Mouse (Mus musculus) forebrain, embryonic 11.5 days (tissue): Measurements from ENCODE around the gene Atxn10. TPM values are rescaled to one million over a fixed set of nuclear protein-coding genes. Genes with fewer than 3 reads are reported as not detected.

ENCODE experiments used
- ATAC-seq: fragments of 200-750 bp; cut with Nextera tagmentation; replicated peaks from 2 replicates; pipeline ENCODE4 v1.8.0; 2017; ENCODE audit warnings: moderate TSS enrichment; ENCODE audit not compliant: low FRiP score
- DNase-seq: peaks from one replicate; pipeline ENCODE4 v3.0.0-alpha.2; 2017; ENCODE audit warnings: low spot score
- H3K27ac ChIP-seq: fragments of 300-500 bp; sonication (generic); 2 replicates; pipeline ENCODE4 v1.5.1; 2014; ENCODE audit warnings: low read depth, low read length
- H3K27me3 ChIP-seq: fragments of 300-500 bp; sonication (generic); 2 replicates; pipeline ENCODE4 v1.6.1; 2014; ENCODE audit warnings: mild to moderate bottlenecking, low read length, mixed read lengths; ENCODE audit not compliant: control insufficient read depth, insufficient read depth
- H3K36me3 ChIP-seq: fragments of 300-500 bp; sonication (generic); 2 replicates; pipeline ENCODE4 v1.6.1; 2014; ENCODE audit warnings: mild to moderate bottlenecking, low read length, moderate library complexity, mixed read lengths; ENCODE audit not compliant: control insufficient read depth, insufficient read depth
- H3K4me1 ChIP-seq: fragments of 300-500 bp; sonication (generic); replicated peaks from 2 replicates; pipeline ENCODE4 v1.6.1; 2014; ENCODE audit warnings: low read length, mixed read lengths; ENCODE audit not compliant: control insufficient read depth, insufficient read depth
- H3K4me2 ChIP-seq: fragments of 300-500 bp; sonication (generic); 2 replicates; pipeline ENCODE4 v1.6.1; 2014; ENCODE audit warnings: low read depth, mild to moderate bottlenecking, low read length, moderate library complexity, mixed read lengths; ENCODE audit not compliant: severe bottlenecking
- H3K4me3 ChIP-seq: fragments of 300-500 bp; sonication (generic); 2 replicates; pipeline ENCODE4 v1.5.1; 2014; ENCODE audit warnings: low read depth, low read length
- H3K9ac ChIP-seq: fragments of 300-500 bp; sonication (generic); 2 replicates; pipeline ENCODE4 v1.6.1; 2014; ENCODE audit warnings: low read length
- H3K9me3 ChIP-seq: fragments of 300-500 bp; sonication (generic); 2 replicates; pipeline ENCODE4 v1.6.1; 2016; ENCODE audit warnings: low read length, mixed read lengths; ENCODE audit not compliant: control insufficient read depth
- WGBS: fragments of 180-500 bp; shearing (Covaris S2); extraction: QIAGEN DNeasy Blood & Tissue Kit; methylation state at CpG from one replicate; pipeline ENCODE4 v1.1.7; 2014; 5-methylcytosine and 5-hydroxymethylcytosine counted together
- polyA plus RNA-seq: library from polyadenylated mRNA; unstranded; fragments of >200 nt; fragmentation: Nextera tagmentation; extraction: Ambion mirVana; gene quantifications from 2 replicates; pipeline ENCODE4 v1.2.1, GENCODE M21; 2014

Atxn10 gene
- polyA plus RNA-seq, 1 experiment from 2014 or later, result 406 TPM

DNA sequence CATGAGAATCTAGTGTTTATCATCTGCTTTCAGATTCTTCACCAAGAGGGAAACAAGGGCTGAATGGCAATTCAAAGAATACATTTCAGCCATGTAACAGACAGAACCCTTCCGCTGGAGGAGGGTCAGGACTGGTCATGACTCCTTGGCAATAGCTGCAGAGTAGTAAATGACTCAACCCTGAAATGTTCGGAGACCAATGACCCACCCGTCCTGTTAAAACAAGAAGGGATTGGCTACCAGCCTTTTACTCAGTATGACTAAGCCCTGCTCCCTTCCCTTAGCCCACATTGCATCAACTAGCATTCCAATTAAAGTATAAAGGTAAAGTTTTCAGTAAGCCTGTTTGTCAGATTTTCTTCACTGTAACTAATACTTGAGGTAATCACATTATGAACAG lies 88.2 kb downstream of the Atxn10 start:
- WGBS, result 83% methylated on average over 3 of the region's 3 CpGs
- Histone ChIP-seq H3K4me3 (no peak overlapping the region), H3K27ac (no peak overlapping the region), H3K9ac (no peak overlapping the region), H3K4me1 (no peaks in the 10 kb centered on the region), H3K27me3 (no peaks in the 10 kb centered on the region), H3K9me3 (no peaks in the 10 kb centered on the region), H3K4me2 (no peak overlapping the region), H3K36me3 (no peaks in the 10 kb centered on the region)
- ATAC-seq, result no peak
- DNase-seq, result no peak

DNA sequence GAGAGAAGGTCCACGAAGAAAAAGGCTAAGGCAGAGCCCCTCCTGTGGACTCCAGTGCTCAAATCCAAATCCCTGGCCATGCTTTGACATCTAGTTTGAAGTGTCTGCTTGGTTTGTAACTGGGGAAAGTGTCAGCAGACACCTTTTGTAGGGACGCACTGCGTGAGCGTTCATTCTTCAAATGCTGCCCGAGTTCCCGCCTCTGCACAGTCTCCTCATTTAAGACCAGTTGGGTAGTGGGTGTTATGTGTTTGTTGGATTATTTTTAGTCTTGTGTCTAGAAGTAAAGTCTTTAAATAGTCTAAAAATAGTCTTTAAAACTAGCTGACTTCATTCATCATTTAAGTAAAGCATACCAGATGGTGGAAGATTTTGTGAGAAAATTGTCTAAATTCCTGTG lies 92.1 kb downstream of the Atxn10 start:
- ATAC-seq (no peak), DNase-seq (no peak)
- no peak overlapping the region for H3K27ac ChIP-seq
- H3K9me3 ChIP-seq, result no peaks in the 10 kb centered on the region
- H3K36me3 ChIP-seq, result no peaks in the 10 kb centered on the region
- H3K4me2 ChIP-seq, result no peak overlapping the region
- H3K27me3 ChIP-seq, result no peaks in the 10 kb centered on the region
- H3K9ac ChIP-seq, result no peak overlapping the region
- no peaks in the 10 kb centered on the region for H3K4me1 ChIP-seq
- WGBS, result 89% methylated on average over 6 of the region's 6 CpGs
- no peak overlapping the region for H3K4me3 ChIP-seq

GRCm38 (mm10) chr15:85442568-85442967 lies 106.5 kb downstream of the Atxn10 start:
- Histone ChIP-seq H3K4me2 (no peak overlapping the region), H3K9ac (no peak overlapping the region), H3K27me3 (no peaks in the 10 kb centered on the region), H3K4me1 (peaks cover 3% of the 10 kb centered on the region; the same call in 1 of the 2 replicates), H3K4me3 (no peak overlapping the region), H3K9me3 (no peaks in the 10 kb centered on the region), H3K36me3 (no peaks in the 10 kb centered on the region; the same call in 1 of the 2 replicates), H3K27ac (no peak overlapping the region)
- ATAC-seq (no peak), DNase-seq (no peak)
- 93% methylated on average over 3 of the region's 3 CpGs for WGBS

DNA sequence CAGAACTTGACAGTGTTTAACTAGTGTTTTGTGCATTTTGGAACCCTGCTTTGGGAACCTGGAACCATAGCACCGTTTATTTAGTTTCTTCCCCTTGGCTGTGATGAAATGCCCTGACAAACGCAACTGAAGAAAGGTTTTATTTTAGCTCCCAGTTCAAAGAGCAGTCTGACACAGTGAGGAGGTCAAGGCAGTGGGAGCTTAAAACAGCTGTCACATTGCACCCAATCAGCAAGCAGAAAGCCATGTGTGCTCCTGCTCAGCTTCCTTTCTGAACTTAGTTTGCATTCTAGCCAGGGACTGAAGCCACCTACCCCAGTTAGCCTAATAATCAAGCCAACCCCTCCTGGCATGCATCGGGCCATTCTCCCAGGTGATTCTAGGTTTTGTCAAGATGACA lies 110.6 kb downstream of the Atxn10 start:
- 90% methylated on average over 3 of the region's 3 CpGs for WGBS
- H3K27me3 ChIP-seq, result no peaks in the 10 kb centered on the region

GRCm38 (mm10) chr15:85456891-85457290 lies 120.8 kb downstream of the Atxn10 start:
- no peaks in the 10 kb centered on the region for H3K9me3 ChIP-seq
- peak overlapping the region; percentile 93 for H3K27ac ChIP-seq
- no peaks in the 10 kb centered on the region for H3K27me3 ChIP-seq
- WGBS, result 68% methylated on average over 8 of the region's 8 CpGs
- DNase-seq (peak; percentile 22), ATAC-seq (no peak)
- H3K9ac ChIP-seq, result no peak overlapping the region
- H3K4me1 ChIP-seq, result peaks cover 52% of the 10 kb centered on the region
- H3K36me3 ChIP-seq, result no peaks in the 10 kb centered on the region
- no peak overlapping the region for H3K4me3 ChIP-seq
- no peak overlapping the region for H3K4me2 ChIP-seq

More for the DNA sequence above, 110.6 kb downstream of the Atxn10 start:
- peaks cover 3% of the 10 kb centered on the region; the same call in 1 of the 2 replicates for H3K36me3 ChIP-seq
- no peak overlapping the region for H3K27ac ChIP-seq
- no peak overlapping the region for H3K4me3 ChIP-seq
- H3K9ac ChIP-seq, result no peak overlapping the region
- no peaks in the 10 kb centered on the region for H3K9me3 ChIP-seq
- no peaks in the 10 kb centered on the region for H3K4me1 ChIP-seq
- H3K4me2 ChIP-seq, result no peak overlapping the region
- ATAC-seq (no peak), DNase-seq (no peak)

DNA sequence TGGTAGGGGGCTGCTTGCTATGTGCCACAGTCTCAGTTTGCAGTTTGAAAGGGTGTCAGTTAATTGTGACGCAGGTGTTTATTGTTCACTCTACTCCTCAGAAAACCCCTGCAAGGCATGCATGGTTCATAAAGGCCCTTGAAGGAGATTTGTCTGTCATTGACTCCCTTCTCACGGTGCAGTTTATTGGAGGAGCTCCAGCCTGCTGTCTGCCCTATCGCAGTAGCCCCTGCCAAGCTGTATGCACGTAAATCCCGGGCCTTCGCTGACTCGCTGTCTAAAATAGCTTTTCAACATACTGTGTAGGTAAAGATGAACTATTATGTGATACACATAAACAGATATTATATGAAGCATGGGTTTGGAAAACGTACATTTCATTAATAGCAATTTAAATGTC lies 121.8 kb downstream of the Atxn10 start:
- Histone ChIP-seq H3K4me3 (no peak overlapping the region), H3K9me3 (no peaks in the 10 kb centered on the region), H3K4me1 (peaks cover 61% of the 10 kb centered on the region), H3K36me3 (no peaks in the 10 kb centered on the region), H3K27ac (peak overlapping the region; percentile 93), H3K4me2 (no peak overlapping the region; the same call in 1 of the 2 replicates), H3K27me3 (no peaks in the 10 kb centered on the region), H3K9ac (no peak overlapping the region)
- ATAC-seq (no peak), DNase-seq (no peak)
- 34% methylated on average over 8 of the region's 8 CpGs for WGBS

DNA sequence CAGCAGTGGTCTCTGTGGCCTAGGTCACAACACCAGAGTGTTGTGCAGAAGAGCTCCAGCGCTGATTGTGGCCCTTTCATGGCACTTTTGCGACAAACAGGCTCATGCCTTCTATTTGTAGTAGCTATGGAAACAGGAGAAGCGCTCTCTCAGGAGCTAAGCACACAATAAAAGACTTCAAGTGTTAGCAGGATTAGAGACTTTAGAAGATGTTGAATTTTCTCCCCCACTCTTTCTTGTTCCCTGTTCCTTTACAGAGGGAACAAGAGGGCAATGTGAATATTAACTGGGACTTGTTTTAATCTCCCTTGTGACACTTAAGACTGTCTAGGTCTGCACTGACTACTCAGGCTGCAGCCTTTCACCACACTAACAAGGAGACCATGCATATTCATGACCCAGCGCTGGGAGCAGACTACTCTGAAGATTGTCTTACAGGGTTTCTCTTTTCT lies 122.6 kb downstream of the Atxn10 start:
- 13% methylated on average over 4 of the region's 4 CpGs for WGBS
- Histone ChIP-seq H3K27me3 (no peaks in the 10 kb centered on the region), H3K4me2 (peak overlapping the region; percentile 19)

DNA sequence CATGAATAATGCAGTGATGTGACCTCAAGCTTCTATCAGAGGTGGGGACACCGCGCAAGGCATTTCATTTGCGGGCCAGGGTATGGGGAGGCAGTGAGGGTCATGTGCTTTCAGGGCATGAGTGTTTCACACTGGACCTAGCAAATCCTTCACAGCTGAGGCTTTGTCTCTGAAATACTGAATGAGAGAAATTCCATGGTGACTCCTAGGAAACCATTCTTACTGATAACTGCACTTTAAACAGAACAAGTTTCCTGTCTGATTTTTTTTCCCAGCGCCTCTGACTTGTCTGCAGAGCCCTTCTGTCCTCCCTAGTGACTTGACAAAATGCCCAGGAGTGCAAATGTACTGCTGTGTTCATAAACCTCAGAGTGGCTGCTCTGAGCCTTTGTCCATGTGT lies 125.5 kb downstream of the Atxn10 start:
- Histone ChIP-seq H3K4me2 (no peak overlapping the region; the same call in 1 of the 2 replicates), H3K9ac (peak overlapping the region; percentile 24), H3K9me3 (no peaks in the 10 kb centered on the region), H3K27ac (peak overlapping the region; percentile 93), H3K27me3 (peaks cover 12% of the 10 kb centered on the region), H3K4me3 (no peak overlapping the region), H3K36me3 (peaks cover 3% of the 10 kb centered on the region; the same call in 1 of the 2 replicates), H3K4me1 (peaks cover 77% of the 10 kb centered on the region)
- whole genome bisulfite sequencing, result 9% methylated on average over 4 of the region's 4 CpGs
- ATAC-seq, result peak; percentile 64
- DNase-seq, result peak; percentile 72

More for the DNA sequence above, 122.6 kb downstream of the Atxn10 start:
- Histone ChIP-seq H3K4me1 (peaks cover 68% of the 10 kb centered on the region), H3K36me3 (no peaks in the 10 kb centered on the region), H3K27ac (peak overlapping the region; percentile 93), H3K9me3 (no peaks in the 10 kb centered on the region), H3K4me3 (no peak overlapping the region), H3K9ac (no peak overlapping the region)
- ATAC-seq (peak; percentile 82), DNase-seq (peak; percentile 67)

DNA sequence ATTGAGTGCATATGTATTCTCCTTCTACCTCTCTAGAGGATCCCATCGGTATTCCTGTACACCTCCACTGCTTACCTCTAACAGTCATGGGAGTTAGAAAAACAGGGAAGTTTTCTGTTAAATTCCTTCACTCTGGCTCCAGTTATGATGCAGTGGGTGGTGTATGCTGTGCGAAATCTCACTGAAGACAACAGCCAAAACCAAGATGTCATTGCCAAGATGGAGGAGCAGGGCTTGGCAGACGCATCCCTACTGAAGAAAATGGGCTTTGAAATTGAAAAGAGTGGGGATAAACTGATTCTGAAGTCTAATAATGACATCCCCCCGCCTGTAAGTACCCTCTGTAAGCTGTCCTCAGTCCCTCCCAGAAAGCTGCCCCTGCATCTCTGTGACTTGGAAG lies 126.1 kb downstream of the Atxn10 start:
- peak overlapping the region; percentile 24; the same call in 1 of the 2 replicates for H3K9ac ChIP-seq
- H3K27ac ChIP-seq, result peak overlapping the region; percentile 93
- no peak overlapping the region for H3K4me3 ChIP-seq
- peaks cover 73% of the 10 kb centered on the region for H3K4me1 ChIP-seq
- no peaks in the 10 kb centered on the region for H3K9me3 ChIP-seq
- DNase-seq, result no peak
- ATAC-seq, result no peak
- peaks cover 3% of the 10 kb centered on the region; the same call in 1 of the 2 replicates for H3K36me3 ChIP-seq
- peaks cover 15% of the 10 kb centered on the region for H3K27me3 ChIP-seq
- H3K4me2 ChIP-seq, result no peak overlapping the region
- 48% methylated on average over 4 of the region's 4 CpGs for WGBS
